Mouse (Mus musculus) urinary bladder, postnatal 14 days (tissue): ENCODE data around the gene Lrrtm3.

Experiments
- DNase-seq: peaks from one replicate; pipeline ENCODE4 v3.0.0; 2021; ENCODE audit warnings: low spot score

Gene Lrrtm3

DNA sequence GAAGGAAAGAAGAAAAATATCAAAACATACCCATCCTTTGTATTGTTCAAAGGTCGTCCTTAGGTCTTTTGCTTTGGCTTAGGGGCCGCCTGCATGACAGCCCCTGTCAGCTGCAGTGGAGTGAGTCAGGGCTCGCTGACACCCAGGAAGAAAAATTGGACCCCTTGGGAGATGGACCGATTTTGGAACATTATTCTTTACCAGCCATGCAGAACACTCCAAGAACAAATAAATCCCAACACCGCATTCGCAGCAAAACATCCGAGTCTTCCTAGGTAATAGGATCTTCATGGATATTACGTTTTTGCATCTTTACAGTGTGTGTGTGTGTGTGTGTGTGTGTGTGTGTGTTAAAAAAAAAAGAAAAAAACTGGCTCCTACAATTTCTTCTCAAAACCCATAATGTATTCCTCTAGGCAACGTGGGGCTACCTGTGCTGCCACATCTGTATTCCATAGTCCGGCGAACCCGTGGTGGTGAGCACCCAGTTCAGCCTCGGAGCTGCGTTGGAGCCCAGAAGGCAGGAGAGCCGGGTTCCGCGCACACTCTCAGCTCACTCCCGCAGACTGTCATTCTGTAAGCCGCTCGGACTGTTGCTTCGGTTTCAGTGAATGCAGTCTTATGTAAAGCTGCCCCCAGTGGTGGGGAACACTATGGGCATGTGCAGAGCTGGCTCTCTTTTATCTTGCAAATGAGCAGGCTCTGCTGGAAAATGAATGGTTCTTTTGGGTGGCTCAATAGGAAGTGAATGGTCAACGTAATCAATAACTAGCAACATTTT lies at the start of gene Lrrtm3:
Lrrtm3 (minus strand) TSS at position 598 of the 781 bp plus-strand sequence.
- peak; percentile 31 for DNase-seq

DNA sequence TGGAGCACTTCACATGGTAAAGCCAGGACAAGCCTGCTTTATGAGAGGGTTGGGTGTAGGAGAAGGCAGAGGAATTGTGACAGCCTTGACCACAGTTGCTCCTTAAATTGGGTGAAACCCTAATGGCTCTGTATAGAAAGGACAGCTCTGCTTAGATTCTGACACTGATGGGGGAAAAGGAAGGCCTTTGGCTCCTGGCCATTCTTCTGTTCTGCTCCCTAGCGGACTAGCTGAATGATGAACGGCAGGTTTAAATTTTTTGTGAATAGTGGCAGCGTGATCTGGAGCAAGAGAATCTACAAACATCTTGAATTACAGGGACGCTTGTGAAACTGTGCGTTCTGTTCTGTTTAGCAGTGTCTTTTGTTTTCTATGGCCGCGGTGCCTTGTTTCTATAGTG lies 45.4 kb upstream of the Lrrtm3 start:
- DNase-seq, result no peak

DNA sequence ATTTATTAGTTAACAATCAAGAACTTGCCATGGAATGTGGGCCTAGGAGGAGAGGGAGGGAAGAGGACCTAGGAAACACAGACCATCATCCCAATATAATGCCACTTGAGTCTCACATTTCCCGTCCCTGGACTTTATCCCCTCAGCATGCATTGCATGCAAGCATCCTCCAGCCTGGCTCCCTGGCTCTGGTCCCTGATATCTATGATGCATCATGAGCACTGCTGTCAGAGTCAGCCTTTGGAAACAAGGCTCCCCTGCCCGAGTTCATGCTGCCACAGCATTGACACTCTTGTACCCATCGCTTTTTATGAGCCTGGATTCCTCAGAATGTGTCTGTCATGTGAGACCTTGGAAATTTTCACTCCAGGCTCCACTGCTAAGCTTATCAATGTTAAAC lies 43.4 kb upstream of the Lrrtm3 start:
- no peak for DNase-seq

DNA sequence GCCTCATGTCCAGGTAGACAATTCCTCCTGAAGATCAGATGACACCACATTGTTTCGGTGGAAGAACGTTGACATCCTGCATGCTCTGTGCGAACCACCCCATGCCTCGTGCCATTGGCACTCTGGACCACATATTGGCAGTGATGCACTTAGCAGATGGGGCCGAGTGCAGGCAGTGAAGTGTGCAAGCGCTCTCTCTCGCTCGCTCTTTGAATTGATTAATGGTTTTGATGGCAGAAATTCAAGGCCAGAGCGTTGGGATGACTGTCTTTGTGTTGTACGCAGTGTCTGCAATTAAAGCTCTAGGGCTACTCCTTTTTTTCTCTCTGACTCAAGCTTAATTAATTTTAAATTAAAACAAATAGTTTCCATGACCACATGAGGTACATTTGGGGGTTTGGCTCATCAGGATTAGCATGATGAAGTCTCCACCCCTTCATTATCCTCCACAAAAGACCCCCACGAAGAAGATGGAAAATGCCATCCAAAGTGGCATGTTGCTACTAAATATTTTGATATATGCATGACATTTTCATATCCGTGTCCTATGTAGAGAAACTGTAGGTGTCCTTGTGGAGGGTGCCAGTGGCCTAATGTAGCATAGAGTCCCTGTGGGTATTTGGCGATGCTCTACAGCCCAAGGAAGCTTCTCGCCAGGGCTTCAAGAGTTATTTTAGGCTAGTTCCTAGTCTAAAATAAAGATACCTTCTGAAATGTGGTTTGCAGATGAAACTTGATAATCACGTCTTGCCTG lies 40.5 kb upstream of the Lrrtm3 start:
- DNase-seq, result no peak

DNA sequence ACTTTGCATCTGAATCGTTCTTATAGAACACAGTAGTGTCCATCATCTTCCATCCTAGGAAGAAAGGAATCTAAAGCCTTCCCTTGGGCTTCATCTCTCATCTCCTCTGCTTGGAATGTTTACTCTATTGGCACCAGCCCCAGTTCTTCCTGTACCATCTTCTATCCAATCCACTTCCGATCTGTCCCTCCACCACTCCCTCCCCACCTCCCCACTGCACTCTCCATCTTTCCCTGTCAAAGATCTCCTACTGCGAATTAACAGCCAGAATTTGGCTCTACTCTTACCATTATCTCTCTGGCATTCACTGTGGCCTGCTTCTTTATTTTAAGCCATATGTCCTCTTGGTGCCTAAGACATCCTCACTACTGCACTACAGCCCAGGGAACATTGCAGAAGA lies 28.8 kb upstream of the Lrrtm3 start:
- no peak for DNase-seq

DNA sequence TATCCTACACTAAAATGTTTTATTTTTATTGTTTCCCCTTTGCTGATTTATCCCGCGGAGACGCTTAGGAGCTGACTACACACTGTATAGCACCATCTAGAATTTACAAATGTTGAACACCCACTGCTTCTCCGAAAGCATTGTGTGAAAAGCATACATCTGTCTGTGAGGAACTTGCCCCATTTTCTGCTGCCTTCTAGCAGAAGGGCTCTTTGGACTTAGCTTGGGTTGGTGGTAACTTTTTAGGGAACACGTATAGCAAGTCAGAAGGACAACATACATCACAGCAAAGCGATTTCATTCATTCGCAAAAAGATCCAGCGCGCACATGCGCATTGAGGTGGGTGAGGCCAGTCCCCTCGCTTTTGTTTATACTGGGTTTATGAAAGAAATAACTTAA lies 25.2 kb upstream of the Lrrtm3 start:
- DNase-seq, result no peak

DNA sequence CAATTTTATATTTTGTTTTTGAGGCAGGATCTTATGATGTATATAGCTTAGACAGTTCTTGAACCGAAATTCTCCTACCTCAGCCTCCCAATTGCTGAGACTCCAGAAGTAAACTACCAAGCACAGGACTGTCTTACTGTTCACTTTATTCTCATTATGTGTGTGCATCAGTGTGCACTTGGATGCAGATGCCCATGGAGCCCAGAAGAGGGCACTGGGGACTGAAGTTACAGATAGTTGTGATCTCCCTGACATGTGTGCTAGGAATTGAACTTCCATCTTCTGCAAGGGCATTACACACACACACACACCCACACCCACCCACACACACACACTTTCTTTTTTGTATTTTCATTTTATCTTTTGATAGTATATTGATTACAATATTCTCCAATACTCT lies 6.5 kb upstream of the Lrrtm3 start:
- no peak for DNase-seq

DNA sequence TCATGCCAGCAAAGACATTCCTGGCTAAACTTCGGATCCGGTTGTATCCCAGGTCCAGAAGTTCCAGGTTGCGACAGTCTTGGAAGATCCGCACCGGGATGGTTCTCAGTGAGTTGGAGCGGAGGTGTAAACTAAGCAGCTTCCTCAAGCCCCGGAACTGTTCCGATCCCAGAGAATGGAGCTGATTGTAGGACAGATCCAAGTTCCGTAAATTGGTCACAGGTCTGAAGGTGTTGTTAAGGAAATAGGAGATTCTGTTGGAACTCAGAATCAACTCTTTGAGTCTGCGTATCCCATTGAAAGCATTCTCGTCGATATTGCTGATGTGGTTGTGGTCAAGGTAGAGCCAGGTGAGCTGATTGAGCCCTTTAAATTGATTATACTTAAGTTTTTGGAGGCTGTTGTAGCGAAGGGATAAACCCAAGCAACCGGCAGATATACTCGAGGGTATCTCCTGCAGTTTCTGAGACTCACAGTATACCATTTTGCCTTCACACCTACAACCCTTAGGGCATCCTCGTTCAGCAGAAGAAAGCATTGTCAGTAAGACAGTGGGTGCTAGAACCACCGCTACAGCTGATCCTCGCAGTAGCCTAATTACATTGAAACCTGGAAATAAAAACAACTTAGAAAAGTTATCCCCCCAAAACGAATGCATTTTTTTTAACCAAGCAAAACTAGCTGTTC lies 1.2 kb downstream of the Lrrtm3 start:
- no peak for DNase-seq

DNA sequence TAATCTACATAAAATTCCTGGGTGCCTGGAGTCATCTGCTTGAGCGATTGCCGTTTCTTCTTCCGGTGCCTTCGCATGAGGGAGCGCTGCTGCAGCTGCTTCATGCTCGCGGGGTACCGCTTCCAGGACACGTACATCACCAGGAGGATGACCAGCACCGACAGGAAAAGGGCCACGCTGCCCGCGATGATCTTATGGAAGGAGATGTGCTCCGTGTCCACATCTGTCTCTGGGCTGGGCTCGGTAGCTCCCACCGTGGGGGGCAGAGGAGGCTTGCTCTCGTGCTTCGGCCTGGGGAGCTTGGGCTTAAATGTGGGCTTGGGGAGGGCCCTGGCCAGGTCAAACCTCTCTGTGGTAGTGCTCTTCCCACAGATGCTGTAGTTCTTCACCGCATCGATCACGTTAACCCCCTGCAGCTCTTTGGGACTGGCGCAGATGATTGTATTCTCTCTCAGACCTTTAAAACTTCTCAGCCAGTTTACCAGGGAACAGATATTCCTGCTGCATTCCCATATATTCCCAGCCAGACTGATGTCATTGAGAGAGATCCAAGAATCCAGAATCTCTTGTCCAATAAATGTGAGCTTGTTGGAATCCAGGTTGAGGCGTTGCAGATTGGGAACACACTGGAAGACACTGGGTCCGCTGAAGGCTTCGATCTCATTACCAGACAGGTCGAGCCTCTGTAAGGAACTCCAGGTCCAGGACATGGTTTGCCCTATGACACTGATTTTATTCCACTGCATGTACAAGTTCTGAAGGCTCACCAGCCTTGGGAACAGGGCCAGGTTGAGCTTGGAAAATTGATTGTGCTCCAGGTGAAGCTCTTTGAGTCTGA lies 1.9 kb downstream of the Lrrtm3 start:
- no peak for DNase-seq

DNA sequence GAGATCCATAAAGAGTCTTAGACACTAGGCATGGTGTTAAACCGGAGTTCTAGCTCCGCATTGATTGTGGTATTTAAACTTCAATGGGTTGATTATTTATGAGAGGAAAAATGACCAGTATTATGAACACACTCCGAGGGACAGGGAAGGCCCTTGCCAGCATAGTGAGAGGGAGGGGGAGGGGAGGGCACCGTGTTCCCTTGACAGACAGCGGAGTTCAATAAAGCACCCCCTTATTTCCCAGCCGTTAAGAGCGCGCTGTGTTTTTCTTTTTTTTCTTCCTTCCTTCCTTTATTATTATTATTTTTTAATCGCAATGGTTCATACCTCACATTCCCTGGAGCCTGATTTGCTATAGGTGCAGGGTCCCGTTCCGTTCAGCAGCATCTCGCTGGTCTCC lies 2.6 kb downstream of the Lrrtm3 start:
- DNase-seq, result no peak

DNA sequence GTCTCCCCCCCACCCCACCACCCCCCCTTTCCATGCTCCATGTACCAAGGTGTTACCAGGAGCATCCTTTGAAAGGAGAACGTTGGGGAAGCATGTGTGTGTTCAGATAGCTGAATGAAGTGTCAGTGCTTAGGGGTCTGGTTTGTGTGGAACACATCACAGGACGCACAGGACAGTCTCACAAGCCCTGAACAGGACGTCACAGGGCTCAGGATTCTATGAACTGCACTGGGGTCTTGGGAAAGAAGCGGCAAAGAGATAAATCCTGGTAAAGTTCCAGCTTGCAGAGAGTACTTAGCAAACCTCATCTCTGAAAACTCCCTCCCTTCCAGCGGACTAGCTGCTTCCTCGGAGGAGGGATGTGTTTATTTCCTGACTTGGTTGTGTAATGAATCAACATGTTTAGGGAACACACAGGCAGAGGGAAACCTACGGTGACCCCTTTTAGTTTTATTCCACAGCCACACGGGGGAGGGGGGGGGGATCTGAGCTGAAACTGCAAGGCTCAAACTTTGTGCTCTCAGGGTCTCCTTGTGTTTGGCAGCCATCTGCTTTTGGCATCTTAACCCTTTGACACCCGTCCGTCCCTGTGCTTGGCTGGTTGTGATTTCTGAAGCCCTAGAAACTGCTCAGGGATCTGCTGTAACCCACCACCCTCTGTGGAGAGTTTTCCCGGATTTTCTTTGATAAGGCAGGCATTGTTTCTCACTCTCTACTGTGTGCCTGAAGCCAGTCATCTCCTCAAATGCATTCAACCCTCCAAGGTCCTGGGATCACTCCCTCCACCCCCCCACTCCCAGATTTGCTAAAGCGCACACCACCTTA lies 3.3 kb downstream of the Lrrtm3 start:
- DNase-seq, result no peak

DNA sequence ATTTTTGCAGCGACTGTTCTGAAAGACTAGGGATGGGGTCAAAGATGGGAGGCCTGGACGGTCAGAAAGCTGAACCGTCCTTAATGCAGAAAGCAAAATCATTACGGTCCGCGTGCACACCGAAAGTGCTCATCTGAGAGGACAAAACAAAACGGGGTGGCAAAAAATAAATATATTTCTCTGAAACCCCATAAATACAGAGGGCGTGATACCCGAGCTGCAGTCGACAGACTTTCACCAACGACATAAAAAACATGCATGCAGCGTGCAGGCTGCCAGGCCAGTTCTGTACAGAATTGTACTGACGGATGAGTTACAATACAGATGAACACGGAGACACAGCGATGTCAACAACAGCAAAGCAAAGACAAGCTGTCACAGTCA lies 3.9 kb downstream of the Lrrtm3 start:
- no peak for DNase-seq

DNA sequence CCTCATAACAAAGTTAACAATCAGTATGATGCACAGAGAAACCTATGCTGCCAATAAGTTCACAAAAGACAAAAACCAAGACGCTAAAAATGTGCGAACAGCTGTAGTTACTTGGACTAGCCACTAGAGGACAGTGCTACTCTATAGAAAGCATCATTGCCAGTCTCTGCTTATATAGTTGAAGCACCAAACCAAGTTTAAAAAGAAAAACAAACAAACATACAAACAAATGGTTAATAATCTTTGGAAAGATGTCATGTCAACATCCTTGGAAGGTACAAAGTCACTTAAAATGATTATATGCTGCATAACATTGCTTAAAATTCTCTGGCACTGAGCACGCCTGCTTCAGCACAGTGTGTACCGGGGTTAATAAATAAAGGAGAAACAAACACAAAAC lies 5.6 kb downstream of the Lrrtm3 start:
- no peak for DNase-seq

DNA sequence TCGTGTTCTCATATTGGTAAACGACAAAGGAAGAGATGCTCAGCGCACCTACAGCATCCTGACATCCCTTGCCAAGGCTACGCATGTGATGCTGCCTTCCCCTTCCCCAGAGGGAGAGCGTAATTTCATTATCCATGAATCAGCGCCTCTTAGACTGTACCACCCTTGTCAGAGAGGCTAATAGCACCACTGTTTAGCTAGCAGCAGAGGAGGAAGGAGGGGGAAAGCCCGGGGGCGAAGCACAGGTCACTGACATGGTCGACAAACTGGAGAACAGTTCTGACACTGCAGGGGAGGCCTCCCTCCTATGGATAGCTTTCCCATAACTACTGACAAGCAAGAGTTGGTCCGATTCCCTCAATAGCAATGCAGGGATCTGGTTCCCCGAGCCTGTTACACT lies 6.3 kb downstream of the Lrrtm3 start:
- DNase-seq, result no peak

DNA sequence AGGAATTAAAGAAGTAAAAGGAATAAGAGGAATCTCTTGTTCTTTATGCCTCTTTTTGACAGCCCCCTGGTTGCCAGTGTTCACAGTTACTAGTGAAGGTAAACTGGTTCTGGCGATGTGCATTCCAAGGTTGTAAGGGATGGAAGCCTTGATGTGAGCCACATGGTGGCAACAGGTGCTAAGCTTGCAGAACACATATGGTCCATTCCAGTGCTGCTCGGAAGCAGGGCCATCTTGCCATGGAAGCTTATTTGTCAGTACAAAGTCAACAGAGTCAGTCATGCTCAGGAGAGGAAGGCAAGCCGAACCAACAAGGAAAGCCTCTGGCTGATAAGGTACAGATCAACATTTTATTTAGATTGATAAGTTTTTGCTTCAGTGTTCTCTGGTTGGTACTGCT lies 7.7 kb downstream of the Lrrtm3 start:
- no peak for DNase-seq

DNA sequence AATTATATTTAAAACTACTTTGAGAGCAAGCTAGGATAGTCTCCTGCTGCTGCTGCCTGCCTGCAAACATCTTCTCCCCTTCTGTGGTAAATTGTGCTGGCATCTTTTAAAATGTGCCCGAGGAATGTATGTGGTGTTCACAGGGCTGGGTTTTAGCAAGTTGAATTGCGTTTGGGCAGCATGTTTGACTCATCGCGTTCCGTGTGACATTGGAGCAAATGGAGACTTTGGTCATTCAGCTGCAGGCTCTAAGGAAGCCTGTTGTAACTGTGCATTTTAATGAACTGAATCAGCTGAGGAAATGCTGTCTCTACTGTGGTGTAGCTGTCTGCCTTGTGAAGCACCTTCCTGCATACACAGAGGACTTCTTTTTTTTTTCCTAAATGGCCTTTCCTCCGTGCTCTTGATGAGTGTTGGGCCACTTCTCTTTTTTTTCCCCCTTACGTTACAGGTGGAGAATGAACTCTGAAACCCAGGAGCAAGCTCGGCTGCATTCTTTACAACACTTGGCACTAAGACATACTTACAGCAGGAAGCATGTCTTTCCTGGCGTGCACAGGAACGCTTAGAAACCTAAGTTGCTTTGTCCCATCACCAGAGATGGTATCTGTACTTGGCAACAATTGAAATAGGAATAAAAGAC lies 13.5 kb downstream of the Lrrtm3 start:
- DNase-seq, result no peak

DNA sequence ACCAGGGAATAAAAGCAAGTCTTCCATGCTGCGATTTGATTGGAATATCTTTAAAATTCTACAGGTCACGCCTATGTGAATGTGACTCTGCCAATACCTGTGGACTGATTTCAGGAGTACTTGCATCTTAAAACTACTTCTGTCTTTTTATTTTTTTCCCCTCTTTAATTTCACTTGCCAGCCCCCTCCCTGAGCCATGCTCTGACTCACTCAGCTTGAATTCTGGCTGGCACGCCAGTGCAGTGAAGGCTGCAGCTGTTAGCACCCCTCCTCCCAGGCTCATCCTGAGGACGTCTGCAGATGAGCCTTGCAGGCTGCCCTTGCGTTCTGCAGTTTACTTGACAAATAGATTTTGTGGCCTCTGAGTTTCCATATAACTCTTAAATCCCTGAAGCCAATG lies 14.1 kb downstream of the Lrrtm3 start:
- DNase-seq, result peak; percentile 39

DNA sequence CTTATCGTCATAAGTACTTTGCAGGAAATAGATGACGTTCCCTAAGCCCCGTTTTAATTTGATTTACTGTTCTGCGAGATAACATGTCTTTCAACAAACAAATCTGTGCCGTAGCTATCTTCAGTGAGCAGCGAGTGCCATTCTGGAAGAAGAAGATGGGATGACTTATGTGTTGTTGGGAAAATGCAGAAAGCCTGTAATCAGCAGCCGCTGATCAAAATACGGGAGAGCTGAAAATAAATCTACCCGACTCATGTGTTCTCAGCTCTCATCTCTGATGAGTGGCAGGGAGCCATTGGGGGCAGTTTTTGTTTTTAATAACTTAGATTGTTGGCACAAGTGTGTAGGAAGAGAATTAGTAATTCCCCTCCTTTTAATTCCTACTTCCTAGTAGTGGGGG lies 26.4 kb downstream of the Lrrtm3 start:
- DNase-seq, result no peak

DNA sequence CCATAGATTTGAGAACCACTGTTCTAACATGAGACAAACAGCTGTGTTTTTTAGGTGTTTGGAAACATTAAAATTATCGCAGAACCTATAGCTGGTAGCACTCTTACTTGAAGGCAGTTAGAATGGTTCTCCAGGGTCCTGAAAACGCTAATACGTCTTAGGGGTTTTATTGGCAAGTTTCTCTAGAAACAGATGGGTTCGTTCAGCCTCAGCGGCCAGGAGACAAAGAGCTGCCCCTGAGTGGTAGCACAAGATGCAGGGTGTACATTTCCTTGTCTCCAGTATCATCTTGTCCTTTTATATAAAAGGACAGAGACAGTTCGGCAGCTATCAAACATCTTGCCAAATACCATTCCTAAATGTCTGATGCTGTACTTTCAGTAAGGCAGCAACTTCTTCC lies 40.1 kb downstream of the Lrrtm3 start:
- no peak for DNase-seq

DNA sequence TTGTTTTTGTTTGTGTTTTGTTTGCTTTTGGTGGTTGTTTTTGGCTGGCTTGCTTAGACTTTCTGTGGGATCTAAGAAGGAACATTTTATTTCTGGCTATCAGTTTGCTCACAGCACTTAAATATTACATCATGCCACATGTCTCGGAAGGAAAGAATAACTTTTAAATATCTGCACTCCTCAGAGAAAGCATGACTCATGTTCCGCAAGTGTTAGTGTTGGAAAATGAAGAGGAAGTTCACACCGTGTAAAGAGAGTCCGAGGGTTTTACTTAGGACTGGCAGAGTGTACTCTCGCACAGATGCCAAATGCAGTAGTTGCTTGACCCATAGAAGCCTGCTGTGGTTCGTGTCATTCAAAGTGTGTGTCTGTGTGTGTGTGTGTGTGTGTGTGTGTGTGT lies 40.9 kb downstream of the Lrrtm3 start:
- DNase-seq, result no peak

DNA sequence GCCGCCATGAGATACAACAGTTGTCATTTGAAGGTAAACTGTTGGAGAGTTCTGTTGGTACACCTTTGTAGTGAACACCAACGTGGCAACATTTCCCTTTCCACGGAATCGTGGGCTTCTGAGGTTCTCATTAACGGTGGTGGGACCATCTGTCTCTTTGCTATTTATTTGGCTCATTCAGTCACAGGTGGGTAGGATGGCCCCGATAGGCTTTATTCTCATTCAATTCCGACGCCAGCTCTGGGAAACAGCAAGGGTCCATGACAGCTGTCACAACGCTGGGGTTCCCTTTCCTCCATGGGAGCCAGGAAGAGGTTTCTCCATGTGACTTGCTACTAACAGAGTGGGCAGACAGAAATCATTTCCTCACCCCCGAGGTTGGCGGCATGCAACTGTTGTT lies 48.2 kb downstream of the Lrrtm3 start:
- DNase-seq, result no peak
